Mouse (Mus musculus) mouse embryonic stem cell (cell line): ENCODE measurements around the gene Tgfbr1.

Source experiments
- in situ Hi-C, 2 experiments: fragments of 300-500 bp; cut with MboI; formaldehyde crosslinking; loops; 1 replicate in 1 of 2; 3 replicates in 1 of 2; pipeline ENCODE4 v1.14.3; 2019 to 2020; ENCODE audit warnings: low sequenced_read_pairs in 2 of 2, low pct_unique_long_range_greater_than_20kb in 1 of 2, mixed read lengths in 1 of 2; ENCODE audit not compliant: unreplicated experiment in 1 of 2

The Tgfbr1 gene

GRCm38 (mm10) chr4:47404536-47404935, 51.5 kb downstream of the Tgfbr1 start:
- in situ Hi-C loops = no loop called here

- in situ Hi-C loops = no loop called here
Observed at GRCm38 (mm10) chr4:47407161-47407560, 54.1 kb downstream of the Tgfbr1 start.

GRCm38 (mm10) chr4:47417871-47418270, 64.8 kb downstream of the Tgfbr1 start:
- in situ Hi-C loops = no loop called here

GRCm38 (mm10) chr4:47419268-47419973, 66.4 kb downstream of the Tgfbr1 start:
- in situ Hi-C loops = no loop called here

GRCm38 (mm10) chr4:47420191-47420590, 67.2 kb downstream of the Tgfbr1 start:
- in situ Hi-C loops = no loop called here

- in situ Hi-C loops = no loop called here
Observed at GRCm38 (mm10) chr4:47422194-47422593, 69.2 kb downstream of the Tgfbr1 start.

GRCm38 (mm10) chr4:47422946-47423345, 69.9 kb downstream of the Tgfbr1 start:
- in situ Hi-C loops = no loop called here

GRCm38 (mm10) chr4:47424376-47424775, 71.4 kb downstream of the Tgfbr1 start:
- in situ Hi-C loops = no loop called here

GRCm38 (mm10) chr4:47425247-47425830, 72.3 kb downstream of the Tgfbr1 start:
- in situ Hi-C loops = loop anchor here (25.0 kb wide), 3 partner anchors 162 to 987 kb away; no protein-coding TSS in a partner anchor

GRCm38 (mm10) chr4:47427606-47428005, 74.6 kb downstream of the Tgfbr1 start:
- in situ Hi-C loops = loop anchor here (25.0 kb wide), 3 partner anchors 160 to 985 kb away; no protein-coding TSS in a partner anchor

- in situ Hi-C loops = loop anchor here (10.0 to 25.0 kb wide), 4 partner anchors 157 to 982 kb away; no protein-coding TSS in a partner anchor
Observed at GRCm38 (mm10) chr4:47430557-47430956, 77.5 kb downstream of the Tgfbr1 start.

GRCm38 (mm10) chr4:47431081-47431480, 78.1 kb downstream of the Tgfbr1 start:
- in situ Hi-C loops = loop anchor here (10.0 to 25.0 kb wide), 4 partner anchors 156 to 981 kb away; no protein-coding TSS in a partner anchor

- in situ Hi-C loops = loop anchor here (10.0 to 25.0 kb wide), 4 partner anchors 155 to 980 kb away; no protein-coding TSS in a partner anchor
Observed at GRCm38 (mm10) chr4:47432766-47433165, 79.7 kb downstream of the Tgfbr1 start.

- in situ Hi-C loops = loop anchor here (10.0 to 25.0 kb wide), 4 partner anchors 152 to 977 kb away; no protein-coding TSS in a partner anchor
Observed at GRCm38 (mm10) chr4:47435131-47435530, 82.1 kb downstream of the Tgfbr1 start.

- in situ Hi-C loops = loop anchor here (10.0 to 25.0 kb wide), 4 partner anchors 152 to 977 kb away; no protein-coding TSS in a partner anchor
Observed at GRCm38 (mm10) chr4:47435566-47436360, 82.7 kb downstream of the Tgfbr1 start.

- in situ Hi-C loops = loop anchor here (10.0 to 25.0 kb wide), 4 partner anchors 150 to 975 kb away; no protein-coding TSS in a partner anchor
Observed at GRCm38 (mm10) chr4:47437365-47438340, 84.6 kb downstream of the Tgfbr1 start.

GRCm38 (mm10) chr4:47438956-47439355, 85.9 kb downstream of the Tgfbr1 start:
- in situ Hi-C loops = loop anchor here (10.0 to 25.0 kb wide), 4 partner anchors 148 to 973 kb away; no protein-coding TSS in a partner anchor
